Mouse (Mus musculus): ENCODE results near the gene Speer4d. TPM values are rescaled to one million over a fixed set of nuclear protein-coding genes. Genes with fewer than 3 reads are reported as not detected.
A peak's percentile ranks its signal among the peaks of the same experiment; 100 is the strongest.
"Not testable (repeated sequence)": the region's sequence is repeated elsewhere in the genome, so short reads cannot be mapped to it uniquely, and the experiment has no call there.

Gene Speer4d
- polyA plus RNA-seq, 1 experiment from 2014 or later, result not detected

- H3K4me3 ChIP-seq; H3K4me1 ChIP-seq (replicated peaks); H3K27me3 ChIP-seq; H3K36me3 ChIP-seq; H3K9ac ChIP-seq; H3K27ac ChIP-seq; H3K4me2 ChIP-seq: not testable (repeated sequence)
- WGBS, result 68% methylated on average over 6 of the region's 6 CpGs
- peak; percentile 82 for ATAC-seq (ENCODE audit: low FRiP score)
- peaks cover 22% of the 10 kb centered on the region for H3K9me3 ChIP-seq
These were observed 12.2 kb upstream of the Speer4d start for GRCm38 (mm10) chr5:15606677-15607076.

GRCm38 (mm10) chr5:15610695-15611094 is 8.2 kb upstream of the Speer4d start:
- H3K4me3 ChIP-seq; H3K4me2 ChIP-seq; H3K36me3 ChIP-seq; H3K27ac ChIP-seq; ATAC-seq (ENCODE audit: low FRiP score); H3K4me1 ChIP-seq (replicated peaks); H3K9me3 ChIP-seq; H3K27me3 ChIP-seq; H3K9ac ChIP-seq: not testable (repeated sequence)
- WGBS, result 12% methylated on average over 1 of the region's 1 CpGs

GRCm38 (mm10) chr5:15616195-15616594 is 2.7 kb upstream of the Speer4d start:
- H3K4me3 ChIP-seq; H3K27me3 ChIP-seq; H3K27ac ChIP-seq; ATAC-seq (ENCODE audit: low FRiP score); H3K36me3 ChIP-seq; H3K4me1 ChIP-seq (replicated peaks); H3K4me2 ChIP-seq; H3K9ac ChIP-seq: not testable (repeated sequence)
- WGBS, result 82% methylated on average over 3 of the region's 3 CpGs
- H3K9me3 ChIP-seq, result peaks cover 11% of the 10 kb centered on the region; the same call in 1 of the 2 replicates

- H3K36me3 ChIP-seq; H3K9me3 ChIP-seq; H3K4me1 ChIP-seq (replicated peaks); H3K27me3 ChIP-seq; H3K9ac ChIP-seq; ATAC-seq (ENCODE audit: low FRiP score); H3K4me2 ChIP-seq; H3K27ac ChIP-seq; H3K4me3 ChIP-seq: not testable (repeated sequence)
- 33% methylated on average over 1 of the region's 1 CpGs for WGBS
These were observed 9.3 kb downstream of the Speer4d start for GRCm38 (mm10) chr5:15628136-15628535.

- WGBS, result 32% methylated on average over 5 of the region's 5 CpGs
- not testable (repeated sequence) for H3K27me3 ChIP-seq
- H3K9me3 ChIP-seq, result peaks cover 14% of the 10 kb centered on the region
These were observed 11.2 kb downstream of the Speer4d start for GRCm38 (mm10) chr5:15630068-15630467.

GRCm38 (mm10) chr5:15637637-15638036 is 18.8 kb downstream of the Speer4d start:
- WGBS, result 74% methylated on average over 2 of the region's 2 CpGs
- not testable (repeated sequence) for H3K9ac ChIP-seq; H3K4me1 ChIP-seq (replicated peaks); H3K27me3 ChIP-seq; H3K4me3 ChIP-seq; H3K27ac ChIP-seq; H3K4me2 ChIP-seq; H3K36me3 ChIP-seq; ATAC-seq (ENCODE audit: low FRiP score)
- H3K9me3 ChIP-seq, result peaks cover 14% of the 10 kb centered on the region

More at GRCm38 (mm10) chr5:15630068-15630467, 11.2 kb downstream of the Speer4d start:
- H3K36me3 ChIP-seq; H3K9ac ChIP-seq; ATAC-seq (ENCODE audit: low FRiP score); H3K27ac ChIP-seq; H3K4me1 ChIP-seq (replicated peaks); H3K4me2 ChIP-seq; H3K4me3 ChIP-seq: not testable (repeated sequence)

- not testable (repeated sequence) for H3K27ac ChIP-seq; H3K4me3 ChIP-seq; H3K27me3 ChIP-seq; ATAC-seq (ENCODE audit: low FRiP score); H3K9me3 ChIP-seq; H3K36me3 ChIP-seq; H3K4me2 ChIP-seq; H3K4me1 ChIP-seq (replicated peaks); H3K9ac ChIP-seq
- WGBS, result 27% methylated on average over 6 of the region's 6 CpGs
These were observed 26.8 kb downstream of the Speer4d start for GRCm38 (mm10) chr5:15645707-15646106.

- 68% methylated on average over 2 of the region's 2 CpGs for WGBS
- not testable (repeated sequence) for ATAC-seq (ENCODE audit: low FRiP score); H3K4me1 ChIP-seq (replicated peaks); H3K4me2 ChIP-seq; H3K27me3 ChIP-seq; H3K4me3 ChIP-seq; H3K27ac ChIP-seq; H3K9ac ChIP-seq; H3K9me3 ChIP-seq; H3K36me3 ChIP-seq
These were observed 33.5 kb downstream of the Speer4d start for GRCm38 (mm10) chr5:15652334-15652733.

GRCm38 (mm10) chr5:15656959-15657358 is 38.1 kb downstream of the Speer4d start, which contains the start of gene 4930572O03Rik:
Gene 4930572O03Rik, minus strand, starts transcription at chr5:15657059.
- H3K4me1 ChIP-seq (replicated peaks); H3K9ac ChIP-seq; H3K36me3 ChIP-seq; H3K4me3 ChIP-seq; H3K27me3 ChIP-seq; H3K27ac ChIP-seq; ATAC-seq (ENCODE audit: low FRiP score); H3K4me2 ChIP-seq: not testable (repeated sequence)
- WGBS, result 67% methylated on average over 1 of the region's 1 CpGs
- H3K9me3 ChIP-seq, result peaks cover 11% of the 10 kb centered on the region; the same call in 1 of the 2 replicates

GRCm38 (mm10) chr5:15663847-15664246 is 45.0 kb downstream of the Speer4d start:
- H3K36me3 ChIP-seq; H3K27me3 ChIP-seq; H3K4me1 ChIP-seq (replicated peaks); H3K4me3 ChIP-seq; H3K27ac ChIP-seq; H3K9me3 ChIP-seq; ATAC-seq (ENCODE audit: low FRiP score); H3K4me2 ChIP-seq; H3K9ac ChIP-seq: not testable (repeated sequence)
- WGBS, result 73% methylated on average over 7 of the region's 7 CpGs

- not testable (repeated sequence) for H3K4me3 ChIP-seq; H3K9ac ChIP-seq; H3K4me2 ChIP-seq; H3K27ac ChIP-seq; H3K36me3 ChIP-seq; H3K4me1 ChIP-seq (replicated peaks); H3K27me3 ChIP-seq
- peak; percentile 24; the same call in 1 of the 2 replicates for ATAC-seq (ENCODE audit: low FRiP score)
- peaks cover 14% of the 10 kb centered on the region for H3K9me3 ChIP-seq
- WGBS, result 91% methylated on average over 17 of the region's 18 CpGs
These were observed 51.9 kb downstream of the Speer4d start for GRCm38 (mm10) chr5:15670789-15671188.
